Mouse (Mus musculus): Measurements from ENCODE around the gene Rsad1.

Rsad1 gene

DNA sequence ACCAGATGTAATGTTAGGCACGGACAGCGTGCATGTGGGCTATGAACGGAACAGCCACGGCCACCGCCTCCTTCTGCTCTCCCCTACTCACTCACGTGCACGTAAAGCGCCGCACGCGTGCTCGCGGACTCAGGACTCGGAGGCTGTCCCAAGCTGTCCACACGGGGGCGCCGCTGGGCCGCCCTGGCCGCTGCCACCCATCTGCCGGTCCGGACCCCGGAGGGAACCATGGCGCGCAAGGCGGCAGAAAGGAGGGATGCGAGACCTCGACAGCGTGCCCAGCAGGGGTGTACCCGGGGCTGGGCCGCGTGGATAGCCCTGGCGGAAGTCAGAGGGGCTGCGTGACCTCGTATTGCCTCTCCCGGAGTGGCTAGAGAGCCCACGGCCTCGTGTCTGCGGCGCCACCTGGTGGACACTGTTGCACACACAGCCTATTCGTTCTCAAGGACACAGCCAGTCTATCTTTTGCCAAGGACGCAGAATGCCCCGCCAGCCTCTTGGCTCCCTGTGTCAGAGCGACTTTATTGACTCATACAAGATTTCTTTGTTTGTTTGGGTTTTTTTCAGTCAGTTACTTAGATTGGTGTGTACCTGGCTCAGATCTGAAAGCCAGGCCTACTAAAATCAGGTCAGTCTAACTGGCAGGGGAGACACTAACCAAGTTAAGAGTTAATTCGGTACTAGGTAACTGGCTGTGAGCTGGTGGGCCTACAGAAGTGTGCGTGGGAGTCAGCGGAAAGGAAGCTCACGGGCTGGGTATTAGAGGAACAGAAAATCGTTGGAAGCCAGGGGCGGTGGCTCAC is at the start of gene Rsad1:
Gene Rsad1 (minus strand): TSS at position 368 of the 803 bp plus-strand sequence.
- DNase-seq: peak; percentile 96

DNA sequence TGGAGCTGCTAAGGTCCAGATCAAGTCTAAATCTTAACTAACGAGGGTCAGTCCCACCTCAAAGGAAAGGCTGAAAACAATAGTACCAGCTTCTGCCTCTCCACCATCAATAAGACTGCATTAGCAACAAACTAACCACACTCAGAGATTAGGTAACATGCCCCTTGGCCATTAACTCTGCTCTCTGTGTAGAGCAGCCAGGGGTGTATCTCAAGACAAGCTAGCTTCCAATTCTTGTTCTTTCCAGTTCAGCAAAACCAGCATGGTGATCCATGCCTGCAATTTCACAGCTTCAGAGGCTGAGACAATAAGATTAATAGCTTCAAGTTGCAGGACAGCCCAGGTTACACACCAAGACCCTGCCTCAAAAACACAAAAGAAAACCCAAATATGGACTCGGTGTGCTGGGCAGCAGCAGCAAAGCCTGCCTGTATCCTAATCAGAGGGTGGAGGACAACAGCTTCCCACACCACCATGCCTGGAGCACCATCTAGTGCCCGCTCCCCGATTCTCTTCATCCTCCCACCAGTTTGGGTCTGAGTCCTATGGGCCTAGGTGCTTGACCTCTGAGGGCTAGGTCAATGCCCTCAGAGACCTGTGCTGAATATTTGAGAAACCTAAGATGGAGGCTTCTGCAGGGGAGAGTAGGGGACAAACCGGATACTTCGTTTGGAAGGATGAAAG is 49.5 kb upstream of the Rsad1 start:
- peak; percentile 13 for DNase-seq

DNA sequence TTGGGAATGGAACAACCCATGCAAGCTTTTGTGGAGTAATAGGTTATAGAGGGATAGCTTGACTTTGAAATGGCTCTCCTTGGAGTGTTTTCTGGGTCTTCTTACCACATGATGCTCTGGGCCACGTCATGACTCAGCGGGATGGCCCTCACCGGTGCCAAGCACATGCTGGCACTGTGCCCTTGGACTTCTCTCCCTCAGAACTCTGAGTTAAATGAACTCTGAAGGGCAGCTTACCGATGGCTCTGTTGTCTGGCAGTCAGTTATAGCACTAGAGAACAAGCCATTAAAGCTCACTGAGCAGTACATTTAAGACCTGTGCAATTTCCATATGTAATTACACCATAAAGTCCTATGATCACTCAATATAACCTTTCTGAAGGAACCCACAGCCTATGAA is 48.3 kb upstream of the Rsad1 start:
- peak; percentile 24 for DNase-seq

DNA sequence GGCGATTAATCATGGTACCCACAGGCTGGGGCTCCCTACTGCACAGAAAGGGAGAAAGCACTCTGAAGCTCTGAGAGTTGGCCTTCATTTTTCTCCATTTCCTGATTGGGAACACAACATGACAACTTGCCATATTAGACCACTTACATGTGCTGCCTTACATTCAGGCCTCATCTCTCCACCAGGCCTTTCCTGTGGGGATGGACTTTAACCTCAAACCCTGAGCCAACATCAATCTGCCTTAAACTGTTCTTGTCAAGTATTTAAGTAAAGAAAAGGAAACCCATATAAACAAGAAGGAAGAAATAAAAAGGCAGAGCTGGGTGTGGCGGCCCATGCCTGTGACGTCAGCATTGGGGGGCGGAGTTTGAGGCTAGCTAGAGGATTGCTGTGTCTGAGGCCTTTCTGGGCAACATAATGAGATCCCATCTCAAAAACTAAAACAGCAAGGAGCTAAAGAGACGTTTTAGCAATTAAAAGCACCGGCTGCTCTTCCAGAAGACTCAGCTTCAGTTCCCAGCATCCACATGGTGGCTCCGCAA is 47.3 kb upstream of the Rsad1 start:
- peak; percentile 69 for DNase-seq

DNA sequence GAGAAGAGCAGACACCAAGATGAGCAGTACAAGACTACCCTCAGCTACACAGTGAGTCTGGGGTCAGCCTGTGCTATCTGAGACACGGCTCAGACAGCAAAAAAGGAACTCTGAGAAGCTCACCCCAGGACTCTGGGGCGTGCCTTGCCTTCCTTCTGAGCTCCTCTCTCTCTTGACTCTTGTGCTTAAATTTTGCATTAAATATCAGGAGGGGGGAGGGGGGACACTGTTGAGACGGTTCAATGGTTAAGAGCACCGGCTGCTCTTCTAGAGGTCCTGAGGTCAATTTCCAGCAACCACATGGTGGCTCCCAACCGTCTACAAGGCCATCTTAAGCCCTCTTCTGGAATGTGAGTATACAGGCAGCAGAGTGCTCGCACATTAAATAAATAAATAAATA is 38.5 kb upstream of the Rsad1 start:
- no peak for DNase-seq

DNA sequence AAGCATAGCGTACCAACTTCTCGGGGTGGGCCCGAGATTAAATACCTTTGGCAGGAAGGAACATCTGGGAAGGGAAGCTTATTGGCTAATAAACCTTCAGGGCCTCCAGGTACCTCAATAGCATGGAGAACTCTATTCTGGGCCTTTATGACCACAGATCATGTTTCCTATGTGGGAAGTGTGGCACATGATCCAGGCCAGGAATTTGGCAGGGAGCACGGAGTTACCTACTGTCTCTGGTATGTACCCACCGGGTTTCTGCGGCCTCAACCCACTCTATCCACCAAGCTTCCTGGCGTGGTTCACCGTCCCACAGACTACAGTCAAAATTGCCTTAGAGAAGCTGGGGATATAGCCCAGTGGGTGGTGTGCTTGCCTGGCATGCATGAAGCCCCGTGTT is 36.0 kb upstream of the Rsad1 start:
- no peak for DNase-seq

DNA sequence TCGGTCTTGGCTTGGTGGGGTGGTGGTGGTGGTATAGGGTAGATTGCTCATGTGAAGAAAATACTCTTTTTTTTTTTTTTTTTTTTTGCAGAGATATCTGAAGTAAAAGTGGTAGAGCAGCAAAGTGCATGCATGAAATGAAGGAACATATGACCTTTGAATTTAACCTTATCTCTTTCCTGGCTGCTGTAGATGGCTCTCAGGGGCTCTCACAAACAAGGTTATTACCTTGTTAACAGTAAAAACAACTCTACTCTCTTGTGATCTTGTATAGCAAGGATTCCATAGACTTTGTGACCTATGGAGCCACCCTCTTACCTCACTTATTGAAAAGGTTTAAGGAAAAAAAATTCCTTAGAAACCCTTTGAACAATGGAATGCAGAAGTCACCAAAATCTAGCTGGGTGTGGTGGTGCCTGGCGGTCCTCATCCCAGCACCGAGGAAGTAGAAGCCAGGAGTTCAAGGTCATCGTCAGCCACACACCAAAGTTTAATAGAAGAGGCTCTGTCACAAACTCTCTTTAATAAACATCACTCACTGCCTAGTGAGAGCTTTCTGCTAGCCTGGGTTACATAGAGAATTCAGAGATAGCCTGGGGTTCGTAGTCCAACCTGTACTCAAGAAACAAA is 31.2 kb upstream of the Rsad1 start:
- DNase-seq: no peak

DNA sequence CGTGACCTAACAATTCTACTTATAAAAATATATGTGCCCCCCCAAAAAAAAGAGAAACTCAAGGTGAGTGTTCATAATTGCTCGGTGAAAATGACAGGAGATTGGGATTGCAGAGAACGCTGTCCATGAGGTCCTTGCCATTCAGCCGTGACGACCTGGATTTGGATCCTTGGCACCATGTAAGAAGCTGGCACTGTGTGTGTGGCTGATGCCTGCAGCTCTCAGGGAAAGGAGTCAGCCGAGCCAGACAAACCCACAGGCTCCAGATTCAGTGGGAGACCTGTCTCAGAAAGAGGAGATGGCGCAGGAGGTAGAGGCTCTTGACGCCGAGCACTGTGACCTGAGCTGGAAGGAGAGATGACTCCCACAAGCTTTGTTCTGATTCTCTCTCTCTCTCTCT is 27.3 kb upstream of the Rsad1 start:
- no peak for DNase-seq

DNA sequence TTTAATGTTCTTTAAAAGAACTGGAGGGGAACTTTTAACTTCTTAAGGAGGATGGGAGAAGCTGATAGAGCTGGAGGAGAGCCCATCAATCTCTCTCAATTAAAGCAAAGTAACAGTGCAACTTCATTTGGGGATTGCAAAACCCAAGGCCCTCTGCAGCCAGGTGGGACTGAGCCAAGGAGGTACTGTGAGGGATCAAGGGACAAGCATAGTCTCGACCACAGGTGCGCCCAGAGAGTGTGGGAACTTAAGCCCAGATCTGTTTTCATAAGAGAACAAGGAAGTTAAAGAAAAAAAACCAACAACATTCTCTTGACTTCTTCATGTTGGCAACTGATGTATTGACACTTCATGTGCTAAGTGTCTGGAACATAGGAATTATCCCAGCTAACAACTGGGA is 26.0 kb upstream of the Rsad1 start:
- DNase-seq: no peak

DNA sequence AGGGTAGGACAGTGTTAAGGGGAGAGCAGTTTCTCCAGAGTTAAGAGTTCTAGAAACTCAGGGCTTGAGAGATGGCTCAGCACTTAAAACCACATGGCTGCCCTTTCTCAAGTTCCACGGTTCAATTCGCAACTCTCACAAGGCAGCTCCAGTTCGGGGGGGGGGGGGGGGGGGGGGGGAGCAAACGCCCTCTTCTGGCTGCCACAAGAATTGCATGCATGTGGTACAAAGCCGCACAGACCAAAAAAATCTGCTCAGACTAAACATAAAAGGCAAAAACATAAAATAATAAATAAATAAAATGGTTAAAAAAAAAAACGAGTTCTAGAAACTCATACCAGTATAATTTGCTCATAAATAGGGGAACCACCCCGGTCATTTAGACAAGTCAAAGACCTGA is 25.5 kb upstream of the Rsad1 start:
- DNase-seq: no peak

DNA sequence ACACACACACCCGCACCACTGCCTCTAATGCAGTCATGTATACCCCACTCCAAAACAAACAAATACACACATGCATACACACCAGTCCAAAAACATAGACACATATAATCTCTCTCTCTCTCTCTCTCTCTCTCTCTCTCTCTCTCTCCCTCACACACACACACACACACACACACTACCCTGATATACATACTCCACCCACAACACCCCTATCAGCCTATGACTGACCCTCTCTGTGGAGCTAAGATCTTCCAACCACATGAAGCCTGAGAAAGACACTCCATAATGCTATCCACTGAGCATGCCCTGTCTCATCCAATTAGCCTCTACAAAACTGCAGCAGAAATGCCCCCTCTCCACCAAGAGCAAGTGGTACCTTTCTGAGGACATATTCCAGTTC is 22.8 kb upstream of the Rsad1 start:
- no peak for DNase-seq

DNA sequence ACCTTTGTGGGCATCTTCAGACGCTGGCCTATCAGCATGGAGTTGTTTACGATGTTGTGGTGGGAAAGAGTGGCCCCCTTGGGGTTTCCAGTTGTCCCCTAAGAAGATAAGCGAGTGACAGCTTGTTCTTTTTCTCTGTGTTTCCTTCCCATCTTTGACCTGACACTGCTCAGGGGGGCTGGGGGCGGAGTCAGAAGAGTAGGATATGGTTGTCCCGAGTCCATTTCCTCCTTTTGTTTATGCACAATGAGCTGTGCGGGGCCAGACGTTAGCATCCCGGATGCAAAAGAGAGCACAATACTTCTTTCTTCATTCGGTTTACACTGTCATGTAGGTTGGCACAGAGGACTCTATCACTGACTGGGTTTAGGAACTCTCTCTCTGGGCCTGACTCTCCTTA is 21.6 kb upstream of the Rsad1 start:
- peak; percentile 83 for DNase-seq

DNA sequence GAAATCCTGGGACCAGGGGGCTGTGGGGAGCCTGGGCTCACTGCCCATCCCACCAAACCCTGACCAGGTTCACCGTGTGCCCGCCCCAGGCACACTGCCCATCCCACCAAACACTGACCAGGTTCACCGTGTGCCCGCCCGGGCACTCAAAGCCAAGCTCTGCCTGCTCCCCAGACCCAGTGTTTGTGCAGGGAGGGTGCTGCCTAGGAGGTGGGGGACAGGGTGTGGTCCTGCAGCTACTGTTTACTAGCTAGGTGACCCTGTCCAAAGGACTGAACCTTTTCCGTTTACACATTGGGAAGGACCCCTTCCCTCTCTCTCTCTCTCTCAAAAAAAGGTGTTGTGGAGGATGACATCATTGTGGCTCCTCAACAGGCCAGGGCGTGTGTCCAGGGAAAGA is 18.3 kb upstream of the Rsad1 start:
- no peak for DNase-seq

DNA sequence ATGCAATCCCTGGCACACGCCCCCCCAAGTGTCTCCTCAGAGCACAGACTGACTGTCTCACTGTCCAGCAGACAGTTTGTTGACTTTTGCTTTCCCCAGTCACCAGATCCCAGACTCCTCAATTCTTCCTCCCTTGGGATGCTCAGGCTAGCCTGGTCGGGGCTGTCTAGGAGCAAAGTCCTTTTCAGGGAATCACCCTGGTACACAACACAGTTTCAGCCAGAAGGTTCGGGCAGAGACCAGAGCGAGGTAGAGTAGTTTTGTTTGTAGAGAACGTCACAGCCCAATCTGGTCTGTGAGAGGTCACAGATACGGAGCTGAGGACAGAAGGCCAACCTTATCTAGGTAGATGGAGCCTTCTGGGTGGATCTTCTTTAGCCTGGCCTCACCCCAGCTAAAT is 17.5 kb upstream of the Rsad1 start:
- DNase-seq: no peak

DNA sequence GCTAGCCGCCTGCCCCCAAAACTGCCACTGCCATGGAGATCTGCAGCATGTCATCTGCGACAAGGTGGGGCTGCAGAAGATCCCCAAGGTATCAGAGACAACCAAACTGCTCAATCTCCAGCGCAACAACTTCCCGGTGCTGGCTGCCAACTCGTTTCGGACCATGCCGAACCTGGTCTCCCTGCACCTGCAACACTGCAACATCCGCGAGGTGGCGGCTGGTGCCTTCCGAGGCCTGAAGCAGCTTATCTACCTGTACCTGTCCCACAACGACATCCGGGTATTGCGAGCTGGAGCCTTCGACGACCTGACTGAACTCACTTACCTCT is 16.1 kb upstream of the Rsad1 start:
- DNase-seq: peak; percentile 62

DNA sequence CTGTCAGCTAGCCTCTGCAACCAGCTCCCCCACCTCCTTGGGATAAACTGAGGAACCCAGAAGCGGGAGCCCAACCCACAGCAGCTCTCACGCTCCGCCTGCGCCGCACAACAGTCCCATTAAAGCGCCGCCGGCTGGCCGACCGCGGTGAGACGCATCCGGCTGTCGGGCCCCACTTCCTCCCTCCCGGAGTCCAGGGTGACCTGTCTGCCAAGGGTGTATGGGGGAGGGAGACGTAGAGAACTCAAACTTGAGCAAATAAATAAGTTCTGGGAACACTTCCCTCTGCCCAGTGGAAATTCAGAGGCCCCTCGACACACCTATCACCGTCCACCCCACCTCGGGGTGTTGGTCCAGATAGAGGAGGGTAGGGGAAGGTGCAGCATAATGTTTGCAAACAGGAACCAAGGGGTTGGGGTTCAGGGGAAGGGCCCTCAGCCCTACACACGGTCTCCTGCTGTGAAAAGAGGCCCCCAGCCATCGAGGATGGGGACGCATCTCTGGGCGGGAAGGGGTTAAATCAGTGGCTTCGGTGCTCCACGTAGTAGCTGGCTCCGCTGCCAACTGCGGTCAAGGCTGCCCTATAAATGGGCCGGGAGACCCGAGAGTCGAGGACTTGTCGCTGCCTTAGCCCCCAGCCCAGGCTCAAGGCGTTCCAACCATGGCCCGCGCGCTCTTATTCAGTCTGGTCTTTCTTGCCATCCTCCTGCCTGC is 15.5 kb upstream of the Rsad1 start, which contains the start of gene Chad:
Gene Chad (plus strand): TSS at position 611 of the 714 bp plus-strand sequence.
- peak; percentile 82 for DNase-seq

DNA sequence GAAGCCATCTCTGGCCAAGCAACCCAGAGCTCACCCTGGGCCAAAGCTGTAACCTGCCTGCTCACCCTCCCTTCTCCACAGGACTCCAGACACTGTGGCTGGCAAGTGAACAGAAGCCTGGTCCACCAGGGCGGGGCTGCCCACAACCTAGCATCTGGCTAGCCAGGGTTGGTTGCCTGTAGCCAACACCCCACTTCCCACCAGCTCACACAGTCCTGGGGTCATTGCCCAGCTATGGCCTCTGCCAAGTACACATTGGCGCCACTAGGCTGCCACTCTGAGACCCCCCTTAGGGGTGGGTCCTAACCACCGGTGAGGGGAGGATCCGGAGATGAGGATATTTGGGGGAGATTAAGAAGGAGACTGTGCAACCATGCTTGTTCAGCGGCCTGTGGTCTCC is 14.8 kb upstream of the Rsad1 start:
- no peak for DNase-seq

DNA sequence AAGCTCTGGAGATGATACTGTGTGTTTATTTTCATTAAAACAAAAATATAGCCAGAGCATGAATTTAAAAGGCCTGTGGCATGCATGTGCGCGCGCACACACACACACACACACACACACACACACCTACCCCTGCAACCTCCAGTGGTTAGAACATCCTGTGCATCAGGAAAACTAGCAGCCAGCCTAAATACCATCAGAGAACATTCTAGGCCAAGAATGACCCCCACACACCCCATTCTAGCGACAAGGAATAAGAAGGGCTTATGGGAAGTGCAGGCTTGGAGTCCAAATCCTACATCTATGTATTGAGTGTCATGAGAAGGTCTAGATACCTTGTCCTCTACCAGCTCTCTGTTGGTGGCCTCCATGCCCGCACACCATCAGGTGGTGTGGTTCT is 14.3 kb upstream of the Rsad1 start:
- no peak for DNase-seq

DNA sequence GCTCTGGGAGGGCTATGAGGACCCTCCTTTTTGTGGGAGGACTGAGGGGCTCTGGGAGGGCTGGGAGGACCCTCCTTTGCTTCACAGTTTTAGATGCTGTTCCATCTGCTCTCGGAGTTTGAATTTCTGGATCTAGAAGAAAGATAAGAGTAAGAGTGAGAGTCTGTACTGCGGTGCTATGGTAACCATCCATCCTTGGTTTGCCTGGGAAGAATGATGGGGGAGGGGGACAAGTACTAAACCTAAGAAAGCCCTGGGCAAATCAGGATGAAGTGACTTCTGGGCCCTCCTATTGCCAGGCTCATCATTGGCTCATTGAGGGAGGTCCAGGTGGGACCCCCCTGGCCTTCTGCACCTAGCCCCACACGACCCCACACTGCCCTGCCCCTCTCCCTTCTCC is 9.2 kb upstream of the Rsad1 start:
- DNase-seq: no peak

DNA sequence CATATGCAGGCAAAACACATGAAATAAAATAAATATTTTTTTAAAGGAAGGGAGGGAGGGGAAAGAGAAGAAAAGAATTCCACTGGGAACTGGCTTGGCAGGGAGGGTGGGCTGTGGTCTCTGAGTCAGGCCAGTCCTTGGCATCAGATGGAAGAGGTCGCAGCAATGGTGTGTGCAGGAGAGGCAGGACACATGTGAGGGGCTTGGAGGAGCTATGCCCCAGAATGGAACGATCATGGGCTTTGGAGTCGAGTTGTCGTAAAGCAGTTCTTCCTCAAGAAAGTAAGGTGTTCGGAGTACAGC is 1.3 kb upstream of the Rsad1 start:
- DNase-seq: no peak

DNA sequence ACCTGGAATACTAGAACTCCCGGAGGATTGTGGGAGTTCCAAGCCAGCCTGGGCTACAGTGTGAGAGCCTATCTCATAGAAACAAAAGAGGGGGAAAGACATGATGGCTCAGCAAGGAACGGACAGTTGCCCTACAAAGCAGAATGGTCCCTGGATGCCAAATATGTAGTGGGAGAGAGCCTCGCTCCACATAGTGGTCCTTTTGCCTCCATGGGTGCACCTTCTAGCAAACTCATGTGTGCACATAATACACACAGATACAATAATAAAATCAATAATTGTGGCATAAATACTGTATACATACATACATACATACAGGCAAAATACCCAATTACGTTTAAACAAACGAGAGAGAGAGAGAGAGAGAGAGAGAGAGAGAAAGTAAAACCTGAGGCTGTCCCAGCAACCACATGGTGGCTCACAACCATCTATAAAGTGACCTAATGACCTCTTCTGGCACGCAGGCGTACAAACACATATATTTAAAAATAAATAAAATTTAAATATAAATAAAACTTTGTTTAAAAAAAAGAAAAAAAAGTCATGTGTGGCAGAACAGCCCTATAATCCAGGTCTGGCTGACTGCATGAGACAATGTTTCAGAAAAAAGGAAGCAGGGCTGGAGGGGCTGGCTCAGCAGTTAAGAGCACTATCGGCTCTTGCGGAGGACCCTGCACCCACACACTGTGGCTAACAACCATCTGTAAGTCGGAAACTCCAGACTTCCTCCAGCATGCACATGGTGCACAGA is 811 bp upstream of the Rsad1 start:
- DNase-seq: no peak

DNA sequence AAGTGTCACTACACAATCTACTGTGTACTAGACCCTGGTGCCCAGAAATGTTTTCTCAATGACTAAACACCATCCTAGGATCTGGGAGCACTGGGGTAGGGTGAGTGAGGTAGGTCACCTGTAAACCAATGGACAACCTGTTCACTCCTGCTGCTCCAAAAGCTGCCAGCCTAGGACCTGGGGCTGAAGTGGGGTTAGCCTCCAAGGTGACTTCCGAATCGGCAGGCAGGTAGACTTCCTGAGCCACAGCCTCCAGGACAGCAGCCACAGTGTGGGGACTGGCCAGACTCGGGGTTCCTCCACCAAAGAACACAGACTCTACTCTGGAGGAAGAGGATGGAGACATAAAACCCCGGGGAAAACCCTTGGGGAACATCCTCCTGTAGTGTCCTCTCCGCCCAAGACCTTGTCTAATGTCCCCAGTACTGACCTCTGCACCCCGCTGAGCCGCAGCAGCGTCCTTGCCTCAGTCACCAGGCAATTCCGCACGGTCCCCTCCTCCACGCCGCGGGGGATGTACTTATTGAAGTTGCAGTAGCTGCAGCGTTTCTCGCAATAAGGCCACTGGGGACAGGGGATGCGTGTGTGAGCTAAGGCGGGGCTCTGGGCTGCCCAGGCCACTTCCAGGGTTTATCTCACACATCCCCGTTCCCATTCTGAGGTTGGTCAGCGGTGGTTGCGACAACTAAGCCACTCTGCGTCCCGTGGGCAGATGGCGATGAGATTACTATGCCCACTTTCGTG is 842 bp downstream of the Rsad1 start:
- DNase-seq: peak; percentile 53
